Mouse (Mus musculus) ES-Bruce4 (cell line): Measurements from ENCODE around the gene Capn12.

ENCODE experiments used
- CTCF ChIP-seq: IDR thresholded peaks from one replicate; pipeline ENCODE4 v1.8.1; 2011; ENCODE audit warnings: low read depth, low read length
- EP300 ChIP-seq: IDR thresholded peaks from 2 replicates; pipeline ENCODE4 v1.6.1; 2011; ENCODE audit warnings: low read depth, low read length; ENCODE audit not compliant: insufficient read depth
- POLR2A ChIP-seq: IDR thresholded peaks from one replicate; pipeline ENCODE4 v1.8.1; 2011; ENCODE audit warnings: low read length; ENCODE audit not compliant: insufficient read depth

DNA sequence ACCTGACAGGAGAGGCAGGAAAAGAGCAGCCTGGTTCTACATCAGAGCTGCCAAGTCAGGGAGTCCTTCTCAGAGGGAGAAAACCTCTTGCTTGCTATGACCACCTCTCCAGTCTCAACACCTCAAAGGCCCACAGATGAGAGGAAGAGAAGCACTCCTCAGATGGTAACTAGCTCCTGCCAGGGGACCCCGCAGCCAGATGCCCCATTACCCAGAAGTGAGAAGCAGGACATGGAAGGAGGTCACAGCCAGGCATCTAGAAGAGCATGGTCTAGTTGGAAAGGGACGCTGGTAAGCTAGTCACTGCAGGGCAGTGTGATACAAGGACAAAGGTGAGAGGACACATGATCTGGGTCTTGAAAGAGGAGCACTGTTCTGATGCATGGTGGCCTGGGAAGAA is 52.6 kb downstream of the Capn12 start:
- TF ChIP-seq POLR2A (no peak), CTCF (no peak), EP300 (no peak)
